Mouse (Mus musculus) spleen, adult 12 weeks (tissue): ENCODE results near the gene Rps29.
"Not testable (repeated sequence)": the region's sequence is repeated elsewhere in the genome, so short reads cannot be mapped to it uniquely, and the experiment has no call there.

ENCODE experiments used
- DNase-seq: peaks from one replicate; pipeline ENCODE4 v3.0.0; 2022; ENCODE audit warnings: low spot score

The Rps29 gene

DNA sequence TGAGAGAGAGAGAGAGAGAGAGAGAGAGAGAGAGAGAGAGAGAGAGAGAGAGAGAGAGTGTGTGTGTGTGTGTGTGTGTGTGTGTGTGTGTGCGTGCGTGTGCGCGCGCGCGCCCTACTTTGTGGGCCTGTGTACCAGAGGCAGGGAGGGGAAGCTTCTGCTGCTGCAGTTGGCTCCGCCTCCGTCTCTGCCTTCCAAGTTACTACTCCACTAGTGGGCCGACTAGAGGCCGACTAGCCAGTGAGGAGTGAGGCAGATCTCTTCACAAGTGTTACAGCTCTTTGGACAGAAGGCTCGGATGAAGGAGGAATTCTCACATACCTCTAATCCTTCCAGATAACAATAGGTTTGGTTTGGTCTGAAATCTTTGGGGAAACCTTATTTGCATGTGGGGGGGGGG, 20.4 kb upstream of the Rps29 start:
- DNase-seq: no peak

DNA sequence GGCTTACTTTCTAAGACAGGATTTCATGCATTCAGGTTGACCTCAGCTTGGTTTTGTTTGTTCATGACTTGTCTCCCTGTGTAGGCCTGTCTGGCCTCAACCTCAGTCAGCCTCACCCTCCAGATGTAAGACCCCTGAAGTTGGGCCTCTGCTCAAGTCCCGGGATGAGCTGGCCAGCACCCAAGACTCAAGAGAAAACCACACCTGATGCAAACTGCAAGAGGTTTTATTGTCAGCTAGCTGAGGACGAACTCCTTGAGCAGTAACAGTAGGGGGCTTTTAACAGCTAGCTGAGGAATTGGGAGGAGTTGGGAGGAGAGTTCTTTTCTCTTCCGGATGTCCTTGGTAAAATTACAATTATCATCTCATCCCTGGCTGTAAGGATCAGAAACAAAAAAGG, 18.5 kb upstream of the Rps29 start:
- DNase-seq: no peak

GRCm38 (mm10) chr12:69175975-69176374, 17.0 kb upstream of the Rps29 start:
- DNase-seq: no peak

DNA sequence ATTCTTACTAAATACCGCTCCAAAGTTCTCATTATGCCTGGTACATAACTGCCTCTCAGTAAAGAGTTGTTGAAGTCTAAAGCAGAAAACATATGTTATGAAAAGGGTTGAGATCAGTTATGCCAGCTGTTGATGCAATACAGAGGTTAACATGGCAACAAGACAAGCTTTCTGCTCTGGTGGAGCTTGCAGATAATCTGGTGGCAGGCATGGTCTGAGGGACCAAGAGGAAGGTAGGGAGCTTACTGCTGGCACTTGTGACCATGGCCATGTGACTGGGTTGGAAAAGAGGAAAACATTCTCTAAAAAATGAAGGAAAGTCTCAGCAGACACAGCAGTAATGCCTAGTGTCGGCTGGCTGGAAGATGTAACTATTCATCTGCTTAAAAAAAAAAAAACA, 12.3 kb upstream of the Rps29 start:
- no peak for DNase-seq

DNA sequence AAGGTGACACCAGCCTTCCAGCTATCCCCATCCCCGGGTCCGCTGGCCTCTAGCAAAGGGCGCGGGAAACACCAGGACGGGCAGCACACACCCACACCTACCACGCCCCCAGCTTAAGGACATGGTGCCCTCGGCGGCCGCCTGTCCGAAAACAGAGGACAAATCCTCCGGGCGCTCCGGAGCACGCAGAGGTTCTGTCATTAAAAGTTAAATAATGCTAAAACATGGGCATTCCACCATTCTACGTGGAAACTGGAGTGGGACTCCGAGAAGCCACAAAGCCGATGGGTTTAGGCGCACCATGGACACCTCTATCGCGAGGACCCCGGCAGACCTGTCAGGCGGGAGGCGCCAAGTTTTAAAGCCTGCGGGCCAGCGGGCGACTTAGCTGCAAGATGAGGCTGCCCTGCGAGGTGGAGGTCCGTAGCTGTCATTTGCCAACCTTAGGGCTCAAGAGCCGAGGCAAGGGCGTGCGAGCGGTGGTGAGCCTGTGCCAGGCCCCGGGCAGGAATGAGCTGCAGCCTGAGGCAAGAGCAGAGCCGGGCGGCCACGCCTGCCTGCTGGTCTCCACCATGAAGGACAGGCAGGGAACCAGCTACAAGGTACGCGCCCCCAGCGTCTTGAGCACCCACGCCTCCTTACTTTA, 9.6 kb upstream of the Rps29 start, which contains the start of gene Lrr1:
Gene Lrr1 (plus strand): TSS at position 354 of the 646 bp plus-strand sequence.
- peak; percentile 91 for DNase-seq

- DNase-seq: no peak
Measured at GRCm38 (mm10) chr12:69167656-69168460, 8.9 kb upstream of the Rps29 start.

DNA sequence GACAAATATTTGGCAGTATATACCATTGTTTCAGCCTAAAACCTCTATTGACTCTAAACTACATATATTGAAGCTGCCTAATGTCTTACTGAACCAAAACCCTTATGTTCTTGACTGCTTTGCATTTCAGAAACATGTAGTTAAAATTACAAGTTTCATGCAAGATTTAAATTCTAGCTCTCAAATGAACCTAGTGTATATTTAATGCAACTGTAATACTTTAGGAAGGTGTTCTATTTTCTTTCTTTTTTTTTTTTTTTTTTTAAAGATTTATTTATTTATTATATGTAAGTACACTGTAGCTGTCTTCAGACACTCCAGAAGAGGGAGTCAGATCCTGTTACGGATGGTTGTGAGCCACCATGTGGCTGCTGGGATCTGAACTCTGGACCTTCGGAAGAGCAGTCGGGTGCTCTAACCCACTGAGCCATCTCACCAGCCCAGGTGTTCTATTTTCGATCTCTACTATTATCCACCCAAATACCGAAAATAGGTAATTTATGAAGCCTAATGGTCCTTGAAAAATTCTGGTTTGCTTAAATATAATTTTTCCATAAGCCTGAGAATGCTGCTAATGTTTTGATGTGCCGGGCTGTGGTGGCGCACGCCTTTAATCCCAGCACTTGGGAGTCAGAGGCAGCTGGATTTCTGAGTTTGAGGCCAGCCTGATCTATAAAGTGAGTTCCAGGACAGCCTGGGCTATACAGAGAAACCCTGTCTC, 8.0 kb upstream of the Rps29 start:
- not testable (repeated sequence) for DNase-seq

GRCm38 (mm10) chr12:69164904-69165303, 5.9 kb upstream of the Rps29 start:
- no peak for DNase-seq

- not testable (repeated sequence) for DNase-seq
Measured at GRCm38 (mm10) chr12:69163586-69163985, 4.6 kb upstream of the Rps29 start.

GRCm38 (mm10) chr12:69160677-69161076, 1.7 kb upstream of the Rps29 start:
- DNase-seq: not testable (repeated sequence)

DNA sequence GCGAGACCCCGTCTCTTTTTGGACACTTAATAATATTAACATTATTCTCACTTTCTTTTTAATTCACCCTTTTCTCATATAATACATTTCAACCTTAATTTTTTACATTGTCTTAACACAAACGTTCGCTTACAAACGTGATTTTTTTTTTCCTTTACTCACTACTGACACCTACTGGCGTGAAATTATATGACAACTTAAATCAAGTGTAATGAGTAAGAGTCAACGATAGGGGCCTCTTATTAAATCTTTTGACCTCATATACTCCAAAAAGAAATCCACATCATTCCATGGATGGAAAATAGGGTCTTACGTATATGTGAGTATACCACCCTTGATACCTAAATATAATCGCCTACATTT, 573 bp upstream of the Rps29 start:
- no peak for DNase-seq

DNA sequence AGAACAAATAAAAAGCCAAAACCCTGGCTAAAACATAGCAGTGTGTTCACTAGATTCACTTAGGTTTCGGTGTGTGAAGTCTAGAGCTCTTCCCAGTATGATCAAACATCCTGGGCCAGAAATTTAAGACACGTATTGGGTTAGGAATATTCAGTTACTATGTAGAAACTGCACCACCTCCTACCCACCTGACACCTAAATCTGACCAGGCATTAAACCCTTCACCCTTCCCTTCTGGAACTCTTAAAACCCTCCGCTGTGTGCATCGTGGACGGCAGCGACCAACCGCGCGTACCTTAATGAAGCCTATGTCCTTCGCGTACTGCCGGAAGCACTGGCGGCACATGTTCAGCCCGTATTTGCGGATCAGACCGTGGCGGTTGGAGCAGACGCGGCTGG, 621 bp downstream of the Rps29 start:
- DNase-seq: no peak

DNA sequence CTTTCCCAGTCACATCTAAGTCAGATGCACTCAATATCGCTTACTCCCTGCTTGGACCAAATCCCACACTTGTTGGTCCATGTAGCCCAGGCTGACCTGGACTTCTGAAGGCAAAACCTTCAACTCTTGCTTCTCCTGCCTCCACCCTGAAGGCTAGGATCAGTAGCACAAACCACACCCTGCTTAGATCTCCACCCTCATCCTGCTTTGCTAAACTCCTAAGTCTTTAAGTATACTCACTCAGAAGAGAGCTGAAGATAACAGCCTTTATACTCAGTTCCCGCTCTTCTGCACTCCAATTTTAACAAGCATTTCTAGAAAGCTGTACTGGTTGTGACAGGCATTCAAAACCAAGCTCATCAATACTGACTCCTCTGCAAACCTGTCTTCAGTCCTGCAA, 1.9 kb downstream of the Rps29 start:
- DNase-seq: no peak

- DNase-seq: no peak
Measured at GRCm38 (mm10) chr12:69156436-69156835, 2.5 kb downstream of the Rps29 start.

DNA sequence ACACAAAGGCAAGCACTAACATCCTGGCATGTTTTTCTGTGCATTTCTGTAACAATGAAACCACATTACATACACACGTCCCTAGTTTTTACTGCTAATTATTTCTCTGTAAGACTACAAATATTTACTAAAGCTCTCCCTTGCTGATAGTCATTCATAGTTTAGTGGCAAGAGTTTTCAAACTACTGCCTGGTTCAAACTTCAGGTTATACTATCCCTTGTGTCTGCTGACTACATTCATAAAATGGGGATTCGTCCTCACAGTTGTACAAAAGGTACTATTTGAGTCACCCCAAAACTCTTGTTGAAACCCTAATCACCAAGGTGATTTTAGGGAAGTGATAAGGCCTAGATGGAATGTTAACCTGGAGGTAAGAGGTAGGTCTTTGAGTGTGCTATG, 3.1 kb downstream of the Rps29 start:
- DNase-seq: no peak

DNA sequence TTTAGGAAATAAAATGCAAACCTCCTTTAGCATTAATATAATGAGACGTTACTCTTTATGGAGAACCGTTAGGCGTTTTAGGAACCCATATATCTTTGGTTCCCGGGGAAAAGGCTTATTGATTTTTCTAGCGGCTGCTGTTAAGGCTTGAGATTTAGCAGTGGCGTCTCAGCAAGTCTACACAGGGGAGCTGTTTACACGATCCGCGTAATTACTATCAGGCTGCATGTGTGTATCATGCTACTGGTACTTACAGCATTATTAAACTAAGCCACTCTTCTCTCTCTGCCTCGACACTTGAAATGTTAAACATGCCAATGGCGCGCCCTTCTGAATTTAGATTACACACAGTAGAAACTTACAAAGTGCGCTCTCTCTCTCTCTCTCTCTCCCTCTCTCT, 8.9 kb downstream of the Rps29 start:
- no peak for DNase-seq

DNA sequence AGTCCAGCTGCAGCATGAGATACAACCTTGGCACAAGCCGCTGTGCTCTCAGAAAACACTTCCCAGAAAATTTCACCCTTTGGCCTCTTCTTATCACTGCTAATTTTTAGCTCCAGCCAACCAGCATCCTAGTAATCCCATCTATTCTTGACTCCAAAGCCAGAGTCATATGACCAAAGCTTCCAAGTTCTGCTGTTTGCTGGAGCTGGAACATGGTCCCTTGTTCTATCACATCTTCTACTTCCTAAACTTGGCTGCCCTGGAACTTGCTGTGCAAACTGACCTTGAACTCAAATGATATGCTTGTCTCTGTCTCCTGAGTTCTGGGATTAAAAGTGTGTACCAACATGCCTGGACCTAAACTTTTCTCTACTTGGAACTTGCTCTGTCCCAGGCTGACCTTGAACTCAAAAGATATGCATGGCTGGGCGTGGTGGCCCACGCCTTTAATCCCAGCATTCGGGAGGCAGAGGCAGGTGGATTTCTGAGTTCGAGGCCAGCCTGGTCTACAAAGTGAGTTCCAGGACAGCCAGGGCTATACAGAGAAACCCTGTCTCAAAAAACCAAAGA, 11.7 kb downstream of the Rps29 start:
- DNase-seq: no peak

GRCm38 (mm10) chr12:69143460-69143859, 15.5 kb downstream of the Rps29 start:
- DNase-seq: no peak

- no peak for DNase-seq
Measured at GRCm38 (mm10) chr12:69139841-69140240, 19.1 kb downstream of the Rps29 start.

DNA sequence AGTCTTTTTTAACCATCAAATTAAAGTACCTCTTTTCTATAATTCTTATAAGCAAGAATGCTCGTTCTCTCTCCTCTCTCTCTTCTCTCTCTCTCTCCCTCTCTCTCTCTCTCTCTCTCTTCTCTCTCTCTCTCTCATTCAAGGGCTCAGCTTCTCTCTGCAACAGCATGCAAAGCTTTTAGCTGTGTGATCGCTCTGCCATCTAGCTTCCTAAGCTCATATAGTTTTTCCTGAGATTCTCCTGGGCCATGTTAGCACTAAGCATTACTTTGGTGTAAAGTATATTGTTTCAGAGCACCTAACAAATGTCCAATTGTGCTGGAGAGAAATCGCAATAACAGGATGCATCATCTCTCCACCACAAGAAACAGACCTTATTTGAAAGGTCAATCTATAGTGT, 19.8 kb downstream of the Rps29 start:
- no peak for DNase-seq

GRCm38 (mm10) chr12:69131981-69132380, 27.0 kb downstream of the Rps29 start:
- DNase-seq: no peak

GRCm38 (mm10) chr12:69131267-69131666, 27.7 kb downstream of the Rps29 start:
- no peak for DNase-seq

DNA sequence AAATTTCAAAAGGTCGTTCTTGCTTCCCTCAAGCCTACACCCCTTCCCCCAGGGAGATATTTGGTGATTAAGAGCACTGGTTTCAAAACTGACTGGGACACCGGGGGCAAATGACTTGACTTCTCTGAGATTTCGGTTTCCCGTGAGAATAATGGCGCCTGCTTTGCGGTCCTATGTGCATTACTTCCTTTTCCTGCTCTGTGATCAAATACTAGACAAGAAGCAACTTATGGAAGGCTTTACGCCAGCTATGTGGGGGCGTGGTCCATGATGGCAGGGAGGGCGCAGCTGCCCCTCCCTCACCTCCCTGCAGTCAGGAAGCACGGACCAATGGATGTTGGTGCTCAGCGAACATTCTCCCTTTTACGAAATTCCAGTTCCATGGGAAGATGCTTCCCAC, 28.5 kb downstream of the Rps29 start:
- DNase-seq: no peak
